Mouse (Mus musculus) limb, embryonic 11.5 days (tissue): ENCODE measurements at regions not wholly inside any gene's neighbourhood (a gene's known extent, or its start where the extent isn't known, plus 50 kb on each side); places are given as distances from the start of the nearest gene placed in this dataset.

Experiments used
- ATAC-seq: fragments of 200-750 bp; cut with Nextera tagmentation; 2 replicates; pipeline ENCODE4 v1.8.0; 2017; ENCODE audit warnings: low read depth; ENCODE audit not compliant: insufficient number of reproducible peaks, low FRiP score, low TSS enrichment
- DNase-seq: peaks from one replicate; pipeline ENCODE4 v3.0.0-alpha.2; 2015; ENCODE audit warnings: low spot score
- H3K27ac ChIP-seq: fragments of 300-500 bp; sonication (generic); replicated peaks from 2 replicates; pipeline ENCODE4 v1.5.1; 2014; ENCODE audit warnings: low read depth, mild to moderate bottlenecking, low read length
- H3K27me3 ChIP-seq: fragments of 300-500 bp; sonication (generic); 2 replicates; pipeline ENCODE4 v1.6.1; 2014; ENCODE audit warnings: mild to moderate bottlenecking, low read length, mixed read lengths; ENCODE audit not compliant: control insufficient read depth, insufficient read depth
- H3K36me3 ChIP-seq: fragments of 300-500 bp; sonication (generic); 2 replicates; pipeline ENCODE4 v1.6.1; 2014; ENCODE audit warnings: mild to moderate bottlenecking, low read length, moderate library complexity, mixed read lengths; ENCODE audit not compliant: control insufficient read depth, insufficient read depth
- H3K4me1 ChIP-seq: fragments of 300-500 bp; sonication (generic); 2 replicates; pipeline ENCODE4 v1.6.1; 2014; ENCODE audit warnings: low read length, mixed read lengths; ENCODE audit not compliant: control insufficient read depth, insufficient read depth
- H3K4me2 ChIP-seq: fragments of 300-500 bp; sonication (generic); 2 replicates; pipeline ENCODE4 v1.6.1; 2014; ENCODE audit warnings: low read depth, mild to moderate bottlenecking, moderate library complexity; ENCODE audit not compliant: severe bottlenecking
- H3K4me3 ChIP-seq: fragments of 300-500 bp; sonication (generic); 2 replicates; pipeline ENCODE4 v1.5.1; 2014; ENCODE audit warnings: low read depth, low read length
- H3K9ac ChIP-seq: fragments of 300-500 bp; sonication (generic); 2 replicates; pipeline ENCODE4 v1.6.1; 2014; ENCODE audit warnings: mild to moderate bottlenecking, low read length
- H3K9me3 ChIP-seq: fragments of 300-500 bp; sonication (generic); 2 replicates; pipeline ENCODE4 v1.6.1; 2016; ENCODE audit warnings: low read length; ENCODE audit not compliant: control insufficient read depth
- WGBS: fragments of 180-500 bp; shearing (Covaris S2); extraction: QIAGEN DNeasy Blood & Tissue Kit; methylation state at CpG from one replicate; pipeline ENCODE4 v1.1.7; 2014; 5-methylcytosine and 5-hydroxymethylcytosine counted together

- no peak overlapping the region for H3K4me3 ChIP-seq
- H3K36me3 ChIP-seq = no peaks in the 10 kb centered on the region
- DNase-seq (no peak), ATAC-seq (no peak)
- H3K27me3 ChIP-seq = no peaks in the 10 kb centered on the region
- no peak overlapping the region for H3K27ac ChIP-seq
- WGBS = 50% methylated on average over 6 of the region's 6 CpGs
- no peak overlapping the region for H3K9ac ChIP-seq
- H3K4me2 ChIP-seq = no peak overlapping the region
- H3K4me1 ChIP-seq = no peaks in the 10 kb centered on the region
- no peaks in the 10 kb centered on the region for H3K9me3 ChIP-seq
These were observed 180.1 kb upstream of the Vstm2b start for GRCm38 (mm10) chr7:40717991-40718390.

DNA sequence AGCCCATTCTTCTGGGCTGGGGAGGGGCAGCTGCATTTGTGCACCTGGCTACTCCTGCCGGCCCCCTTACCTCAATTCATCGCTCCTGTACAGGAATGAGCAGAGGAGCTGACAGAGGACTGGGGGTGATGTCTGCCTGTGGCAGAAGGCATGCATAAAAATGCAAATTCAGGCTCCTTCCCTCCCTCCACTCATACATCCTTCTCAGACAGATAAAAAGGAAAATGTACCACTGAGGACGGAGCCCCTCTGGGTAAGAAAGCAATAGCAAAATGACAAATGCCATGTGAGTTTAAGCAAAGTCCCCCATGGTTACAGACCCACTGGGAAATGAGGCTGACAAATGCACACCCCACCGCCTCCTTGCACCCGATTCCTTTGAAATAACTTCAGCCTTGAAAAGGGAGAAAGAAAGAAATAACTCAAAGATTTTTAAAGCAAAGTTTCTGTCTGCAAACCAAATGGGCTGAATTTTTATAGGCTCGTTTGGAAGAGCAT is 161.1 kb upstream of the Vstm2b start:
- no peak overlapping the region for H3K27ac ChIP-seq
- 57% methylated on average over 6 of the region's 6 CpGs for WGBS
- no peaks in the 10 kb centered on the region for H3K4me1 ChIP-seq
- no peaks in the 10 kb centered on the region for H3K36me3 ChIP-seq
- H3K4me2 ChIP-seq = no peak overlapping the region
- no peak overlapping the region for H3K4me3 ChIP-seq
- no peaks in the 10 kb centered on the region for H3K27me3 ChIP-seq
- ATAC-seq (no peak), DNase-seq (no peak)
- no peak overlapping the region for H3K9ac ChIP-seq
- H3K9me3 ChIP-seq = no peaks in the 10 kb centered on the region

DNA sequence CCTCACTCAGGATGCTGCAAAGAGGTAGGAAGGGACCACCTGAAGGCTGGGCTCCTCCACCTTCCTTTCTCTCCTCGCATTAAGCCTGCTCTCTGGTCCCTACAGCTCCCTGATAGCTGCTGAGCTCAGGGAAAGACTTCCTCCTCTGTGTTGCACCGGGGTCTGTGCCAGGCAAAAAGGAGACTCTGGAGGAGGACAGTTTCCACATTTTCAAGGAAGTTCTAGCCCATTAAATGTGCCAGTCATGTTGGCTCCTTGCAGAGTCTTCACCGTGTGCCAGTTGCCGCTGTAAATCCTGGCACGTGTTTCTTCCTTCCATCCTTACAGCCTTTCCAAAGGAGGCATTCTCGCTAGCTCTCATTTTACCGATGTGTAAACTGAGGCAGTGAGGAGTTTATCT is 160.6 kb upstream of the Vstm2b start:
- Histone ChIP-seq H3K9me3 (no peaks in the 10 kb centered on the region), H3K27ac (no peak overlapping the region)
- WGBS = 78% methylated on average over 7 of the region's 7 CpGs

GRCm38 (mm10) chr7:40738174-40738573 is 160.0 kb upstream of the Vstm2b start:
- WGBS = 78% methylated on average over 3 of the region's 3 CpGs
- no peaks in the 10 kb centered on the region for H3K36me3 ChIP-seq

More for the DNA sequence above, 160.6 kb upstream of the Vstm2b start:
- Histone ChIP-seq H3K4me2 (no peak overlapping the region), H3K9ac (no peak overlapping the region), H3K4me3 (no peak overlapping the region), H3K4me1 (no peaks in the 10 kb centered on the region), H3K27me3 (no peaks in the 10 kb centered on the region), H3K36me3 (no peaks in the 10 kb centered on the region)
- ATAC-seq (no peak), DNase-seq (no peak)

DNA sequence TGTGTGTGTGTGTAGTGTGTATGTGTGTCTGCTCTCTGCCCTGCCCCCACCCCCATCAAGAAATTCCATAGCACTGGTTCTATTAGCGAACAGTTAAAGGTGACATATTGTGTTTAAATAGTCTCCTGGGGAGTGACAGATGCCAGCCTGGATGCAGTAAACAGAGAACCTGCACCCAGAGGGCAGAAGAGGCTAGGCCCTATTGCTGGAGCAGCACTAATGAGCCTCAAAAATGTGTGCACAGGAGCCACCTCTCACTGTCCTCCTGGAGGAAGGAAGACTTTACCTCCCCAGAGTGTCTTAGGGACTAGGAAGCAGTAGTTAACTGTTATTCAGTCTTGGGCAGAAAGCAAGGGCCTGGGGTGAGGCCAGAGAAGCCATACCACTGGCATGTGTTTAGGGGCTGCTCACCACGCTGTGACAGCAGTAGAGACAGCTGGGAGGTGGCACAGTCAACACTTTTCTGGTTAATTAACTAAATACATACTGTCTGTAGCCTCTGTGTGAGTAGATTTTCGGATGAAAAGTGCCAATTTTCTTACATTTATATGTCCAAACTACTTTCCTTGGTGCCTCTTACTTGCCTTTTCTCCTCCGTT is 155.5 kb upstream of the Vstm2b start:
- Histone ChIP-seq H3K9ac (no peak overlapping the region), H3K4me1 (no peaks in the 10 kb centered on the region), H3K9me3 (no peaks in the 10 kb centered on the region), H3K4me3 (no peak overlapping the region), H3K36me3 (no peaks in the 10 kb centered on the region), H3K27me3 (no peaks in the 10 kb centered on the region), H3K4me2 (no peak overlapping the region), H3K27ac (no peak overlapping the region)
- ATAC-seq (no peak), DNase-seq (no peak)
- 59% methylated on average over 4 of the region's 4 CpGs for WGBS

More at GRCm38 (mm10) chr7:40738174-40738573, 160.0 kb upstream of the Vstm2b start:
- Histone ChIP-seq H3K27me3 (no peaks in the 10 kb centered on the region), H3K4me2 (no peak overlapping the region), H3K4me3 (no peak overlapping the region), H3K9ac (no peak overlapping the region), H3K9me3 (no peaks in the 10 kb centered on the region), H3K27ac (no peak overlapping the region), H3K4me1 (no peaks in the 10 kb centered on the region)
- DNase-seq (no peak), ATAC-seq (no peak)

GRCm38 (mm10) chr7:40751779-40752178 is 146.3 kb upstream of the Vstm2b start:
- Histone ChIP-seq H3K36me3 (no peaks in the 10 kb centered on the region), H3K27me3 (no peaks in the 10 kb centered on the region), H3K4me3 (no peak overlapping the region), H3K9me3 (no peaks in the 10 kb centered on the region), H3K4me1 (no peaks in the 10 kb centered on the region), H3K9ac (no peak overlapping the region), H3K4me2 (no peak overlapping the region), H3K27ac (no peak overlapping the region)
- no peak for DNase-seq
- 62% methylated on average over 2 of the region's 2 CpGs for WGBS
- ATAC-seq = no peak

- Histone ChIP-seq H3K27me3 (no peaks in the 10 kb centered on the region), H3K4me1 (no peaks in the 10 kb centered on the region), H3K4me3 (no peak overlapping the region), H3K36me3 (no peaks in the 10 kb centered on the region), H3K27ac (no peak overlapping the region), H3K9ac (no peak overlapping the region), H3K4me2 (no peak overlapping the region), H3K9me3 (no peaks in the 10 kb centered on the region)
- WGBS = 66% methylated on average over 3 of the region's 3 CpGs
- ATAC-seq (no peak), DNase-seq (no peak)
These were observed 145.9 kb upstream of the Vstm2b start for GRCm38 (mm10) chr7:40752195-40752594.

- Histone ChIP-seq H3K27ac (no peak overlapping the region), H3K9me3 (no peaks in the 10 kb centered on the region), H3K4me2 (no peak overlapping the region), H3K27me3 (no peaks in the 10 kb centered on the region), H3K4me3 (no peak overlapping the region), H3K36me3 (no peaks in the 10 kb centered on the region), H3K9ac (no peak overlapping the region), H3K4me1 (no peaks in the 10 kb centered on the region)
- ATAC-seq (no peak), DNase-seq (no peak)
- whole genome bisulfite sequencing = 92% methylated on average over 1 of the region's 1 CpGs
These were observed 144.6 kb upstream of the Vstm2b start for GRCm38 (mm10) chr7:40753490-40753889.

DNA sequence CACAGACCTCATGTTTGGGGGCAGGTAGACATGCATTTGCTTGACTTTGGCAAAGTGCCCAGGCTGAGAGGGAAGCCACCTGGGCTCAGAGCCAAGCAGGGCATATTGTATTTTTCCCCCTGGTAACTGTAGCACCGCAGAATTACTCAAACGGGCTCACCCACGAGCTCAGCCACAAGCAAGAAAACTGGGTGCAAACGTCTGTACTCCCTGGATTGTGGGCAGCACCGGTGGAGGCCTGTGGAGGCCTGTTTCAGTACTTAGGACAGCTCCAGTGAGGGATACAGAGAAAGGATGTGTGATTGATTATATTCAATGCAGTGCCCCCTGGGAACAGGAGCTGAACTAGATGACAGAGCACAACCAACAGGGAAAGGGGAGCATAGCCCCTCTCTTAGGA is 135.6 kb upstream of the Vstm2b start:
- 24% methylated on average over 5 of the region's 5 CpGs for WGBS
- DNase-seq = peak; percentile 55
- Histone ChIP-seq H3K4me2 (no peak overlapping the region), H3K9me3 (no peaks in the 10 kb centered on the region), H3K27me3 (no peaks in the 10 kb centered on the region), H3K9ac (no peak overlapping the region), H3K4me3 (no peak overlapping the region), H3K4me1 (no peaks in the 10 kb centered on the region), H3K27ac (no peak overlapping the region), H3K36me3 (no peaks in the 10 kb centered on the region)
- ATAC-seq = no peak
